Mouse (Mus musculus) forebrain, postnatal 0 days (tissue): ENCODE results near the gene Zfp598. TPM values are rescaled to one million over a fixed set of nuclear protein-coding genes. Genes with fewer than 3 reads are reported as not detected.
A peak's percentile ranks its signal among the peaks of the same experiment; 100 is the strongest.
"Not testable (repeated sequence)": the region's sequence is repeated elsewhere in the genome, so short reads cannot be mapped to it uniquely, and the experiment has no call there.

ENCODE experiments used
- ATAC-seq: fragments of 200-750 bp; cut with Nextera tagmentation; 2 replicates; pipeline ENCODE4 v1.8.0; 2017; ENCODE audit warnings: mild to moderate bottlenecking, moderate library complexity
- DNase-seq: peaks from one replicate; pipeline ENCODE4 v3.0.0-alpha.2; 2015
- H3K27ac ChIP-seq: fragments of 300-500 bp; sonication (generic); 2 replicates; pipeline ENCODE4 v1.5.1; 2014; ENCODE audit warnings: low read depth, mild to moderate bottlenecking, antibody characterized with exemption, low read length, moderate library complexity, mixed read lengths
- H3K27me3 ChIP-seq: fragments of 300-500 bp; sonication (generic); 2 replicates; pipeline ENCODE4 v1.6.1; 2014; ENCODE audit warnings: mild to moderate bottlenecking, low read length, mixed read lengths; ENCODE audit not compliant: insufficient read depth
- H3K36me3 ChIP-seq: fragments of 300-500 bp; sonication (generic); 2 replicates; pipeline ENCODE4 v1.6.1; 2014; ENCODE audit warnings: mild to moderate bottlenecking, moderate library complexity; ENCODE audit not compliant: insufficient read depth
- H3K4me1 ChIP-seq: fragments of 300-500 bp; sonication (generic); 2 replicates; pipeline ENCODE4 v1.6.1; 2014; ENCODE audit warnings: antibody characterized with exemption; ENCODE audit not compliant: insufficient read depth
- H3K4me2 ChIP-seq: fragments of 300-500 bp; sonication (generic); 2 replicates; pipeline ENCODE4 v1.6.1; 2014; ENCODE audit warnings: low read depth, mild to moderate bottlenecking, moderate library complexity
- H3K4me3 ChIP-seq: fragments of 300-500 bp; sonication (generic); 2 replicates; pipeline ENCODE4 v1.5.1; 2014; ENCODE audit warnings: low read depth, low read length, mixed read lengths
- H3K9ac ChIP-seq: fragments of 300-500 bp; sonication (generic); 2 replicates; pipeline ENCODE4 v1.6.1; 2014; ENCODE audit warnings: mild to moderate bottlenecking
- H3K9me3 ChIP-seq: fragments of 300-500 bp; sonication (generic); 2 replicates; pipeline ENCODE4 v1.6.1; 2016; ENCODE audit warnings: low read length
- CTCF ChIP-seq: sonication (generic); IDR thresholded peaks from 2 replicates; pipeline ENCODE4 v1.5.1; 2016; ENCODE audit warnings: antibody characterized with exemption, control low read depth, low read depth
- WGBS: fragments of 180-500 bp; shearing (Covaris S2); extraction: QIAGEN DNeasy Blood & Tissue Kit; methylation state at CpG from one replicate; pipeline ENCODE4 v1.1.7; 2014; 5-methylcytosine and 5-hydroxymethylcytosine counted together
- polyA plus RNA-seq: library from polyadenylated mRNA; unstranded; fragments of >200 nt; fragmentation: Nextera tagmentation; extraction: Ambion mirVana; gene quantifications from 2 replicates; pipeline ENCODE4 v1.2.1, GENCODE M21; 2015
- total RNA-seq: library from RNA; depleted of rRNA; stranded (reverse); fragments of >200 nt; gene quantifications from 2 replicates; pipeline ENCODE4 v1.2.3, GENCODE M21; 2014

The Zfp598 gene
- total and polyA plus RNA-seq, 2 experiments from 2014 or later, result 14.6 to 41.5 TPM

DNA sequence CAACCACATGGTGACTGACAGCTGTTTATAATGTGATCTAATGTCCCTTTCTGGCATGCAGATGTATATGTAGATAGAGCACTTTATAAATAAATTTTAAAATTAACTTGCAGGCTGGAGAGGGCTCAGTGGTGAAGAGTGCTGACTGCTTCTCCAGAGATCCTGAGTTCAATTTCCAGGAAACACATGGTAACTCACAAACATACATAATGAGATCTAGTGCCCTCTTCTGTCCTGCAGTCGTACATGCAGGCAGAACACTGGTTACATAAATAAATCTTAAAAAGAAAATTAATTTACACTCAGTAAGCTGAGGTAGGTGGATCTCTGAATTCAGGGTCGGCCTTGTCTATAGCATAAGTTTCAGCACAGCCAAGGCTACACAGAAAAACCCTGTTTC, 39.2 kb downstream of the Zfp598 start:
- H3K4me1 ChIP-seq, result peaks cover 3% of the 10 kb centered on the region; the same call in 1 of the 2 replicates
- H3K27ac ChIP-seq, result no peak overlapping the region
- H3K27me3 ChIP-seq, result no peaks in the 10 kb centered on the region
- no peaks in the 10 kb centered on the region for H3K9me3 ChIP-seq
- no peak overlapping the region for H3K4me3 ChIP-seq
- 36% methylated on average over 2 of the region's 2 CpGs for WGBS
- ATAC-seq (no peak), DNase-seq (peak; percentile 33)
- no peak overlapping the region for H3K4me2 ChIP-seq
- peak; percentile 53 for TF ChIP-seq CTCF
- H3K36me3 ChIP-seq, result peaks cover 16% of the 10 kb centered on the region
- H3K9ac ChIP-seq, result no peak overlapping the region

- Histone ChIP-seq H3K27ac (no peak overlapping the region), H3K27me3 (no peaks in the 10 kb centered on the region), H3K36me3 (no peaks in the 10 kb centered on the region), H3K9me3 (no peaks in the 10 kb centered on the region), H3K4me1 (no peaks in the 10 kb centered on the region), H3K4me3 (no peak overlapping the region), H3K9ac (no peak overlapping the region), H3K4me2 (no peak overlapping the region)
- ATAC-seq, result no peak
- TF ChIP-seq CTCF, result no peak
- no peak for DNase-seq
- WGBS, result 48% methylated on average over 6 of the region's 6 CpGs
These were observed 46.1 kb downstream of the Zfp598 start for GRCm38 (mm10) chr17:24715556-24715955.

DNA sequence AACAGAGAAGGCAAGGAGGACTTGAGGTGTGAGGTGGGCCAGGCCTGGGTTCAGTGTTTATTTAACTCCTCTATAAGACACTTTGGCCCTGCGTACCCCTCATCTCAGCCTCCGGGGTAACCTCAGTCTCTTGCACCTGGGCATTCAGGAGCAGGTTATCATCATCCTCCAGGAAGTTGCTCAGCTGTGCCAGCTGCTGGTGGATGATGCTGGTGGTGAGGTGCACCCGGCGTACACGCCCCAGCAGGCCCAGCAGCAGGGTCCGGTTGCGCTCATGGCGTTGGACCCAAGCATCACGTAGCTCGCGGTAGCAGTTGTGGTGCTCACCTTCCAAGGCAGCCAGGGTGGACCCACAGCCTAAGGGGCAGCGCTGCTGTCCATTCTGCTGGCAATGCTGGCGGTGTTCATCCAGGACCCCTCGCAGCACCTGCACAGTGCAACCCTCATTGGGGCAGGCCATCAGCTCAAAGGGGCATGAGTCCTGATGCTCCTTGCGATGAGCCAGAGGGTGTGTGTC, 46.7 kb downstream of the Zfp598 start:
- Histone ChIP-seq H3K27ac (no peak overlapping the region), H3K9me3 (no peaks in the 10 kb centered on the region), H3K9ac (no peak overlapping the region), H3K4me3 (no peak overlapping the region), H3K4me2 (no peak overlapping the region), H3K36me3 (peaks cover under 1% of the 10 kb centered on the region), H3K27me3 (no peaks in the 10 kb centered on the region), H3K4me1 (peaks cover 1% of the 10 kb centered on the region; the same call in 1 of the 2 replicates)
- ATAC-seq (no peak), DNase-seq (no peak)
- no peak for TF ChIP-seq CTCF
- WGBS, result 94% methylated on average over 15 of the region's 15 CpGs

- Histone ChIP-seq H3K9ac (0 out of 2 replicates have a peak within 1 kb of the TSS, but pooled peaks have one; percentile 85), H3K4me1 (peaks cover 7% of the 10 kb centered on the region; the same call in 1 of the 2 replicates), H3K9me3 (no peaks in the 10 kb centered on the region), H3K27me3 (no peaks in the 10 kb centered on the region), H3K4me2 (peak within 1 kb of the TSS; percentile 67), H3K4me3 (peak within 1 kb of the TSS; percentile 86), H3K36me3 (peaks cover 14% of the 10 kb centered on the region), H3K27ac (no peak within 1 kb of the TSS)
- TF ChIP-seq CTCF, result no peak
- 77% methylated on average over 4 of the region's 4 CpGs for WGBS
- DNase-seq, result no peak
- ATAC-seq, result no peak
These were observed 48.5 kb downstream of the Zfp598 start, which contains the start of the genes Rnf151 and Rps2 for GRCm38 (mm10) chr17:24717943-24718342. Gene Rnf151, minus strand, starts transcription at chr17:24718063. Gene Rps2, plus strand, starts transcription at chr17:24718116.

GRCm38 (mm10) chr17:24718938-24719337, 49.5 kb downstream of the Zfp598 start:
- not testable (repeated sequence) for ATAC-seq, H3K27me3 ChIP-seq, H3K27ac ChIP-seq, DNase-seq, H3K9me3 ChIP-seq
- Histone ChIP-seq H3K36me3 (peaks cover 14% of the 10 kb centered on the region), H3K4me2 (peak overlapping the region; percentile 67), H3K4me3 (peak overlapping the region; percentile 86), H3K9ac (peak overlapping the region; percentile 85), H3K4me1 (peaks cover 11% of the 10 kb centered on the region)
- 70% methylated on average over 5 of the region's 5 CpGs for WGBS

GRCm38 (mm10) chr17:24719494-24720222, 50.2 kb downstream of the Zfp598 start:
- Histone ChIP-seq H3K27me3 (no peaks in the 10 kb centered on the region), H3K4me3 (peak overlapping the region; percentile 86), H3K9me3 (no peaks in the 10 kb centered on the region), H3K27ac (peak overlapping the region; percentile 91), H3K36me3 (peaks cover 14% of the 10 kb centered on the region), H3K4me2 (peak overlapping the region; percentile 71), H3K4me1 (peaks cover 11% of the 10 kb centered on the region), H3K9ac (peak overlapping the region; percentile 87)
- WGBS, result 1% methylated on average over 59 of the region's 61 CpGs
- ATAC-seq (peak; percentile 98), DNase-seq (peak; percentile 99)
- no peak; the same call in 1 of the 2 replicates for TF ChIP-seq CTCF

- Histone ChIP-seq H3K9ac (peak overlapping the region; percentile 87), H3K36me3 (peaks cover 14% of the 10 kb centered on the region), H3K4me1 (peaks cover 11% of the 10 kb centered on the region), H3K27ac (peak overlapping the region; percentile 91; the same call in 1 of the 2 replicates), H3K4me2 (peak overlapping the region; percentile 71), H3K4me3 (peak overlapping the region; percentile 86)
- H3K9me3 ChIP-seq, H3K27me3 ChIP-seq, ATAC-seq: not testable (repeated sequence)
- peak; percentile 30 for DNase-seq
- WGBS, result under 1% methylated on average over 11 of the region's 11 CpGs
These were observed 51.1 kb downstream of the Zfp598 start for GRCm38 (mm10) chr17:24720616-24721015.

GRCm38 (mm10) chr17:24721383-24721955, 52.0 kb downstream of the Zfp598 start:
- H3K27ac ChIP-seq, DNase-seq, H3K27me3 ChIP-seq, ATAC-seq, H3K9me3 ChIP-seq: not testable (repeated sequence)
- peaks cover 14% of the 10 kb centered on the region for H3K36me3 ChIP-seq
- peaks cover 11% of the 10 kb centered on the region for H3K4me1 ChIP-seq
- peak overlapping the region; percentile 71 for H3K4me2 ChIP-seq
- peak overlapping the region; percentile 17 for H3K4me3 ChIP-seq
- WGBS, result 72% methylated on average over 7 of the region's 7 CpGs
- H3K9ac ChIP-seq, result peak overlapping the region; percentile 33
